Mouse (Mus musculus) lung, postnatal 0 days (tissue): ENCODE measurements around the gene Wee1.

Experiments used
- CTCF ChIP-seq: IDR thresholded peaks from 2 replicates; pipeline ENCODE4 v1.5.1; 2016; ENCODE audit warnings: antibody characterized with exemption, mild to moderate bottlenecking
- EP300 ChIP-seq: IDR thresholded peaks from 2 replicates; pipeline ENCODE4 v1.6.1; 2016; ENCODE audit warnings: antibody characterized with exemption, mild to moderate bottlenecking, control low read depth

DNA sequence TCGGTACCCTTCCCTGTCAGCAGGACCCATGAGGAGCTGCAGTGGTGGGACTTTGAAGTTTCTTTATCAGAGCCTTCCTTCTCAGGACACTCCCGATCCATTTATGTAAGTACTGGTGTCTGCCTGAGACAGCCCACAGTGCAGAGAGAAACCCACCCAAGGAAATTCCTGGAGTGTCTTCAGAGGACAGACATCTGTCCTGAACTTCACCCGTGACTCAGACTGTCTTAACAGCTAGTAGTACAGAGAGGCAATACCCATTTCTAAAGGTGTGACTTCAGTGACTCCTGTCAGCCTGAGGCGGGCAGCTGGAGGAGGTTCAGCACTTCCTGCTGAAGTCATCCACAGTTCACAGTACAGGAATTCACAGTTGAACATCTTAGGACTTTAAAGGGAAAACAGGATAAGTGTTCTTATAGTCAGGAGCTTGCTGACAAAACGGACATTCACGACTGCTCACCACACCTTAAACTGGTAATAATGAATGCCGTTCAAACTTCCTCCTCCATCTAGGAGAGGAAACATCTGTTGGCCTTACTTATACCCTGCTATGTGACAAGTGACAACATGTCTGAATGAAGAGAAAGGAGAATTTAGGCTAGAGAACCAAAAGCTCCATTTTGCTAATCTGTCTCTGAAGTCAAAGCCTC, 35.5 kb downstream of the Wee1 start:
- TF ChIP-seq EP300 = peak; percentile 56
- TF ChIP-seq CTCF = no peak
